Comparison of ENCODE assay signal across 8 mouse cellular contexts in genomic region chr11:52099031-52099761, GRCm38 (mm10). TPM values are rescaled to one million over a fixed set of nuclear protein-coding genes. Genes with fewer than 3 reads are reported as not detected.
DNase-seq lines count a peak whose midpoint lies in the region; ATAC-seq and TF ChIP-seq lines count a peak whose summit lies in the region.

No protein-coding gene starts in this region.

- peak overlapping the region; percentile 97 for H3K4me3 ChIP-seq in gastrocnemius, adult 2 months
- H3K4me3 ChIP-seq in hindbrain, postnatal 0 days (ENCODE audit: low read length), result peak overlapping the region; percentile 99

- H3K9ac ChIP-seq in hindbrain, postnatal 0 days (replicated peaks; ENCODE audit: low read length), result peak overlapping the region; percentile 99

- TF ChIP-seq CTCF in gastrocnemius, adult 2 months (IDR thresholded peaks at IDR 0.05), result no peak
- no peak for TF ChIP-seq CTCF in hindbrain, postnatal 0 days (IDR thresholded peaks at IDR 0.05; ENCODE audit: low read depth)

- H3K4me1 ChIP-seq in hindbrain, postnatal 0 days (ENCODE audit: insufficient read depth, low read length), result peaks cover 27% of the 10 kb centered on the region

- no peaks in the 10 kb centered on the region for H3K9me3 ChIP-seq in hindbrain, postnatal 0 days (ENCODE audit: low read length)

- peak; percentile 71 for DNase-seq in R1 (ENCODE audit: low read depth, low spot score)
- DNase-seq in cerebellum, postnatal 4 days (ENCODE audit: low spot score in 2 of 2), result peak; percentile 62 to 76
- DNase-seq in gastrocnemius, adult 2 months, result peak; percentile 85
- peak; percentile 89 for DNase-seq in hindbrain, postnatal 0 days (ENCODE audit: low spot score)
- peak; percentile 66 to 75 for DNase-seq in left cerebral cortex, postnatal 25 days (ENCODE audit: low spot score in 2 of 2)
- DNase-seq in right cerebral cortex, postnatal 14 days, result peak; percentile 78
- DNase-seq in urinary bladder, postnatal 36 days (ENCODE audit: low spot score in 2 of 2), result peak; percentile 42 to 52

- no peaks in the 10 kb centered on the region for H3K36me3 ChIP-seq in hindbrain, postnatal 0 days (ENCODE audit: insufficient read depth, low read length)

- ATAC-seq in hindbrain, postnatal 0 days, result peak; percentile 81
- peak; percentile 29; the same call in 1 of the 2 replicates for ATAC-seq in megakaryocyte-erythroid progenitor cell, adult 5-6 weeks (replicated peaks; ENCODE audit: low FRiP score, low TSS enrichment, poor library complexity, severe bottlenecking)

- WGBS in hindbrain, postnatal 0 days, result 3% methylated on average over 70 of the region's 72 CpGs

- H3K27ac ChIP-seq in gastrocnemius, adult 2 months, result peak overlapping the region; percentile 100
- peak overlapping the region; percentile 100 for H3K27ac ChIP-seq in hindbrain, postnatal 0 days

- peak overlapping the region; percentile 79 for H3K4me2 ChIP-seq in hindbrain, postnatal 0 days (ENCODE audit: low read depth, low read length)

- no peaks in the 10 kb centered on the region for H3K27me3 ChIP-seq in hindbrain, postnatal 0 days (ENCODE audit: insufficient read depth, low read length)

- intact Hi-C loops in gastrocnemius, adult 2 months (cut with DNase I), result no loop called here
- intact Hi-C loops in left cerebral cortex, postnatal 25 days (cut with DNase I), result loop anchor here (2.0 kb wide), 2 partner anchors 98 to 242 kb away; partner anchors contain the start of genes Jade2 and Ube2b

RNA-seq across cellular contexts. Expression of gene Ppp2ca, which starts 0.7 kb away (rescaled TPM):
- total RNA-seq in gastrocnemius, adult 2 months (2021), result 10 to 100 TPM; 43.2 to 54.0 TPM
- total RNA-seq in hindbrain, postnatal 0 days (2014; rRNA removed), result 115 and 116 TPM in 2 replicates
- 110 and 117 TPM in 2 replicates for polyA plus RNA-seq in hindbrain, postnatal 0 days (2015; fragmentation: Nextera tagmentation; extraction: Ambion mirVana)
- total RNA-seq in left cerebral cortex, postnatal 25 days (2021), result 100 to 1,000 TPM; 123 to 128 TPM
- total RNA-seq in megakaryocyte-erythroid progenitor cell, adult 5-6 weeks (2014; fragmentation: Nextera tagmentation), result 65.6 and 66.8 TPM in 2 replicates
- 103 and 104 TPM in 2 replicates for total RNA-seq in megakaryocyte-erythroid progenitor cell, adult 5-6 weeks (2017)

RNA-seq across cellular contexts. Expression of gene Olfr1373, which starts 46.1 kb away (rescaled TPM):
- total RNA-seq in gastrocnemius, adult 2 months (2021), result not detected
- total RNA-seq in hindbrain, postnatal 0 days (2014; rRNA removed), result not detected in 2 replicates
- polyA plus RNA-seq in hindbrain, postnatal 0 days (2015; fragmentation: Nextera tagmentation; extraction: Ambion mirVana), result not detected in 2 replicates
- total RNA-seq in left cerebral cortex, postnatal 25 days (2021), result not detected
- total RNA-seq in megakaryocyte-erythroid progenitor cell, adult 5-6 weeks (2014; fragmentation: Nextera tagmentation), result not detected in 2 replicates
- not detected in 2 replicates for total RNA-seq in megakaryocyte-erythroid progenitor cell, adult 5-6 weeks (2017)

Comparison
In these comparisons a context has a peak if more than half of its experiments do, and no peak if none do; other contexts are left out.
1. Peak in every context shown above with its lines: DNase-seq, ATAC-seq, H3K4me3 ChIP-seq and H3K27ac ChIP-seq.